Comparison of ENCODE assay signal across 8 mouse cellular contexts in genomic region chr4:129188803-129189541, GRCm38 (mm10). TPM values are rescaled to one million over a fixed set of nuclear protein-coding genes. Genes with fewer than 3 reads are reported as not detected.
DNase-seq lines count a peak whose midpoint lies in the region; ATAC-seq and TF ChIP-seq lines count a peak whose summit lies in the region.

No protein-coding gene starts in this region.

- no peak for TF ChIP-seq POLR2A in cortical plate, adult 2 months (IDR thresholded peaks at IDR 0.05; ENCODE audit: extremely low read depth, insufficient read depth, low read length)

- H3K36me3 ChIP-seq in kidney, postnatal 0 days (ENCODE audit: insufficient read depth, low read length) = peaks cover 3% of the 10 kb centered on the region; the same call in 1 of the 2 replicates
- H3K36me3 ChIP-seq in liver, embryonic 15.5 days (replicated peaks) = peaks cover 19% of the 10 kb centered on the region
- 0 out of 2 replicates have a peak, but pooled peaks cover 4% of the 10 kb centered on the region for H3K36me3 ChIP-seq in neural tube, embryonic 15.5 days

- H3K4me2 ChIP-seq in kidney, postnatal 0 days (ENCODE audit: low read length) = peak overlapping the region; percentile 60
- peak overlapping the region; percentile 91 for H3K4me2 ChIP-seq in liver, embryonic 15.5 days
- H3K4me2 ChIP-seq in neural tube, embryonic 15.5 days = peak overlapping the region; percentile 74

- no peak; the same call in 1 of the 2 replicates for ATAC-seq in kidney, postnatal 0 days (replicated peaks; ENCODE audit: low FRiP score, low read depth)
- ATAC-seq in liver, embryonic 15.5 days (ENCODE audit: insufficient read depth) = peak; percentile 45
- ATAC-seq in neural tube, embryonic 15.5 days (ENCODE audit: low FRiP score) = peak; percentile 44

- peaks cover 5% of the 10 kb centered on the region; the same call in 1 of the 2 replicates for H3K4me1 ChIP-seq in cortical plate, adult 2 months (ENCODE audit: control insufficient read depth, insufficient read depth, low read length)
- peaks cover 22% of the 10 kb centered on the region for H3K4me1 ChIP-seq in kidney, postnatal 0 days (replicated peaks; ENCODE audit: insufficient read depth, low read length)
- H3K4me1 ChIP-seq in liver, embryonic 15.5 days (replicated peaks) = peaks cover 54% of the 10 kb centered on the region
- H3K4me1 ChIP-seq in neural tube, embryonic 15.5 days = peaks cover 37% of the 10 kb centered on the region

- no peaks in the 10 kb centered on the region for H3K27me3 ChIP-seq in kidney, postnatal 0 days (ENCODE audit: insufficient read depth, low read length)
- H3K27me3 ChIP-seq in liver, embryonic 15.5 days = no peaks in the 10 kb centered on the region
- H3K27me3 ChIP-seq in neural tube, embryonic 15.5 days (replicated peaks) = no peaks in the 10 kb centered on the region

- DNase-seq in thymus, adult 18-20 months = peak; percentile 54 to 63
- DNase-seq in thymus, postnatal 0 days (ENCODE audit: low spot score) = no peak
- DNase-seq in heart, adult 9 months (ENCODE audit: low spot score in 2 of 2) = peak; percentile 46 to 51
- DNase-seq in kidney, postnatal 0 days (ENCODE audit: low spot score) = peak; percentile 28
- DNase-seq in testis, postnatal 10 days (ENCODE audit: low spot score) = peak; percentile 80

- H3K9me3 ChIP-seq in kidney, postnatal 0 days (replicated peaks; ENCODE audit: low read length) = no peaks in the 10 kb centered on the region
- H3K9me3 ChIP-seq in liver, embryonic 15.5 days (replicated peaks) = no peaks in the 10 kb centered on the region
- no peaks in the 10 kb centered on the region for H3K9me3 ChIP-seq in neural tube, embryonic 15.5 days (replicated peaks)

- TF ChIP-seq CTCF in cortical plate, adult 2 months (IDR thresholded peaks at IDR 0.05; ENCODE audit: extremely low read depth, insufficient read depth, low read length) = no peak
- TF ChIP-seq CTCF in kidney, postnatal 0 days (IDR thresholded peaks at IDR 0.05; ENCODE audit: low read depth) = no peak

- peak overlapping the region; percentile 24 for H3K27ac ChIP-seq in cortical plate, adult 2 months (ENCODE audit: insufficient read depth, low read length)
- peak overlapping the region; percentile 90 for H3K27ac ChIP-seq in kidney, postnatal 0 days
- H3K27ac ChIP-seq in liver, embryonic 15.5 days (replicated peaks) = peak overlapping the region; percentile 87
- peak overlapping the region; percentile 93 for H3K27ac ChIP-seq in neural tube, embryonic 15.5 days (replicated peaks)

- under 1% methylated on average over 59 of the region's 74 CpGs for WGBS in kidney, postnatal 0 days
- whole genome bisulfite sequencing in liver, embryonic 15.5 days (ENCODE audit: insufficient replicate concordance) = under 1% methylated on average over 73 of the region's 74 CpGs
- WGBS in neural tube, embryonic 15.5 days = under 1% methylated on average over 32 of the region's 74 CpGs

- peak overlapping the region; percentile 77 for H3K9ac ChIP-seq in kidney, postnatal 0 days (ENCODE audit: low read depth, low read length)
- H3K9ac ChIP-seq in liver, embryonic 15.5 days = peak overlapping the region; percentile 86
- peak overlapping the region; percentile 74 for H3K9ac ChIP-seq in neural tube, embryonic 15.5 days (replicated peaks)

- H3K4me3 ChIP-seq in cortical plate, adult 2 months (ENCODE audit: insufficient read depth, low read length) = peak overlapping the region; percentile 67
- peak overlapping the region; percentile 69 for H3K4me3 ChIP-seq in kidney, postnatal 0 days (replicated peaks; ENCODE audit: low read depth, low read length)
- peak overlapping the region; percentile 73 for H3K4me3 ChIP-seq in liver, embryonic 15.5 days (replicated peaks)
- H3K4me3 ChIP-seq in neural tube, embryonic 15.5 days (replicated peaks) = peak overlapping the region; percentile 69

RNA-seq across cellular contexts. Expression of gene S100pbp, which starts 0.6 kb away (rescaled TPM):
- 17.0 TPM in 2 replicates for polyA plus RNA-seq in thymus, postnatal 0 days (2015; fragmentation: Nextera tagmentation; extraction: Ambion mirVana)
- polyA plus RNA-seq in cortical plate, adult 2 months (2012; rRNA removed) = 24.3 and 24.4 TPM in 2 replicates
- polyA plus RNA-seq in kidney, postnatal 0 days (2015; fragmentation: Nextera tagmentation; extraction: Ambion mirVana) = 14.5 and 15.6 TPM in 2 replicates
- 6.0 and 6.6 TPM in 2 replicates for polyA plus RNA-seq in liver, embryonic 15.5 days (2015; fragmentation: Nextera tagmentation; extraction: Ambion mirVana)
- polyA plus RNA-seq in neural tube, embryonic 15.5 days (2015; fragmentation: Nextera tagmentation; extraction: Ambion mirVana) = 16.7 TPM in 2 replicates

RNA-seq across cellular contexts. Expression of gene Yars, which starts 0.6 kb away (rescaled TPM):
- 49.7 and 50.6 TPM in 2 replicates for polyA plus RNA-seq in thymus, postnatal 0 days (2015; fragmentation: Nextera tagmentation; extraction: Ambion mirVana)
- polyA plus RNA-seq in cortical plate, adult 2 months (2012; rRNA removed) = 76.3 and 79.9 TPM in 2 replicates
- 48.9 and 55.9 TPM in 2 replicates for polyA plus RNA-seq in kidney, postnatal 0 days (2015; fragmentation: Nextera tagmentation; extraction: Ambion mirVana)
- polyA plus RNA-seq in liver, embryonic 15.5 days (2015; fragmentation: Nextera tagmentation; extraction: Ambion mirVana) = 60.8 and 62.4 TPM in 2 replicates
- polyA plus RNA-seq in neural tube, embryonic 15.5 days (2015; fragmentation: Nextera tagmentation; extraction: Ambion mirVana) = 109 and 111 TPM in 2 replicates

RNA-seq across cellular contexts. Expression of gene Fndc5, which starts 52.2 kb away (rescaled TPM):
- polyA plus RNA-seq in thymus, postnatal 0 days (2015; fragmentation: Nextera tagmentation; extraction: Ambion mirVana) = 0.47 and 0.60 TPM in 2 replicates
- 72.0 and 76.5 TPM in 2 replicates for polyA plus RNA-seq in cortical plate, adult 2 months (2012; rRNA removed)
- polyA plus RNA-seq in kidney, postnatal 0 days (2015; fragmentation: Nextera tagmentation; extraction: Ambion mirVana) = 5.9 and 6.3 TPM in 2 replicates
- 1.0 and 1.1 TPM in 2 replicates for polyA plus RNA-seq in liver, embryonic 15.5 days (2015; fragmentation: Nextera tagmentation; extraction: Ambion mirVana)
- polyA plus RNA-seq in neural tube, embryonic 15.5 days (2015; fragmentation: Nextera tagmentation; extraction: Ambion mirVana) = 27.0 and 34.9 TPM in 2 replicates

Comparison
In these comparisons a context has a peak if more than half of its experiments do, and no peak if none do; other contexts are left out.
1. H3K27ac ChIP-seq: peak in every context shown above with its lines; median percentile 93 in neural tube, embryonic 15.5 days; 90 in kidney, postnatal 0 days; 87 in liver, embryonic 15.5 days; 24 in cortical plate, adult 2 months.